In the genomic region with DNA sequence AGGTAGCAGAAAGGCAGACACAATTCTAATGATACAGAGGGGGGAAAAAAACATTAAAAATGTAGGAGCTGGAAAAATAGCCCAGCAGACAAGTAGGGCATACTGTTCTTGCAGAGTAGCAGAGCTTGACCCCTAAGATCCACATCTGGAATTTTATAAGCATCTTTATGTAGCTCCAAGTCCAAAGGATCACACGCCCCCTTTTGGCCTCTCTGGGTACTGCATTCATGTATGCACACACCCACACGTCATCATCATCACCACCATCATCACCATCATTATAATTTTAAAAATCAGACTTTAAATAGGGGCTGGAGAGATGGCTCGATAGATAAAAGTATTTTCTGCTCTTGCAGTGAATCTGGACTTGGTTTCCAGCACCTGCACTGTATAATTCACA, we compare ENCODE assay signal across 15 mouse cellular contexts. TPM values are rescaled to one million over a fixed set of nuclear protein-coding genes. Genes with fewer than 3 reads are reported as not detected.
DNase-seq lines count a peak whose midpoint lies in the region; ATAC-seq and TF ChIP-seq lines count a peak whose summit lies in the region.
"Had no signal": no experiment of that assay in that cellular context is flagged by ENCODE, and none has a peak within 500 bp of the region (broad histone marks: within the 10 kb centered on the region; RNA-seq: fewer than 3 reads in every experiment).

No protein-coding gene starts in this region.

- in situ Hi-C loops in CH12.LX (cut with MboI; ENCODE audit: low pct_ligation_motif_present, low pct_unique_long_range_greater_than_20kb, low sequenced_read_pairs) = loop anchor here (5.0 to 25.0 kb wide), 3 partner anchors 68 to 695 kb away; partner anchors contain the start of gene Kcnj2

- no peaks in the 10 kb centered on the region for H3K9me3 ChIP-seq in kidney, postnatal 0 days (replicated peaks; ENCODE audit: low read length)
- no peaks in the 10 kb centered on the region for H3K9me3 ChIP-seq in CH12.LX (replicated peaks; ENCODE audit: low read length)
- H3K9me3 ChIP-seq in liver, embryonic 12.5 days (replicated peaks) = no peaks in the 10 kb centered on the region
- H3K9me3 ChIP-seq in hindbrain, embryonic 13.5 days = no peaks in the 10 kb centered on the region
- H3K9me3 ChIP-seq: midbrain, embryonic 12.5 days had no signal

- no peak for DNase-seq in kidney, postnatal 0 days (ENCODE audit: low spot score)
- DNase-seq in kidney, adult 8-10 months = no peak
- DNase-seq in CH12.LX (ENCODE audit: extremely low read depth) (peak; percentile 21), NIH3T3 (ENCODE audit: low read depth) (peak; percentile 20)
- DNase-seq in testis, postnatal 14 days (ENCODE audit: low spot score) = no peak
- DNase-seq in adrenal gland, postnatal 36 days = no peak
- DNase-seq: cerebellum, adult 9-10 months; heart, postnatal 14 days; lung, postnatal 10 days; right cerebral cortex, postnatal 25 days; thymus, postnatal 25 days had no signal

- dilution Hi-C loops in CH12.LX (cut with MboI; ENCODE audit: extremely low pct_ligation_motif_present, extremely low pct_unique_long_range_greater_than_20kb, low sequenced_read_pairs) = no loop called here

- ATAC-seq in kidney, postnatal 0 days (replicated peaks; ENCODE audit: low FRiP score, low read depth) = no peak
- ATAC-seq in liver, embryonic 12.5 days = peak; percentile 21; the same call in 1 of the 2 replicates
- no peak for ATAC-seq in hindbrain, embryonic 13.5 days (ENCODE audit: low FRiP score)
- ATAC-seq: activated CD4-positive, CD25-positive, alpha-beta regulatory T cell, adult 4 months had no signal

- TF ChIP-seq RAD21 in CH12.LX (IDR thresholded peaks at IDR 0.05; ENCODE audit: low read depth, low read length) = no peak; the same call in none of the 2 replicates

- H3K27me3 ChIP-seq in kidney, postnatal 0 days (ENCODE audit: insufficient read depth, low read length) = no peaks in the 10 kb centered on the region
- H3K27me3 ChIP-seq in CH12.LX (replicated peaks) = no peaks in the 10 kb centered on the region
- no peaks in the 10 kb centered on the region for H3K27me3 ChIP-seq in liver, embryonic 12.5 days (replicated peaks)
- H3K27me3 ChIP-seq in hindbrain, embryonic 13.5 days = no peaks in the 10 kb centered on the region
- H3K27me3 ChIP-seq: midbrain, embryonic 12.5 days had no signal

- no peak overlapping the region for H3K27ac ChIP-seq in kidney, postnatal 0 days
- no peak overlapping the region for H3K27ac ChIP-seq in CH12.LX (ENCODE audit: insufficient read depth, low read depth)
- no peak overlapping the region for H3K27ac ChIP-seq in liver, embryonic 12.5 days
- H3K27ac ChIP-seq in hindbrain, embryonic 13.5 days = no peak overlapping the region
- H3K27ac ChIP-seq: midbrain, embryonic 12.5 days had no signal

- peak; percentile 28; the same call in 1 of the 2 replicates for TF ChIP-seq CTCF in kidney, postnatal 0 days (IDR thresholded peaks at IDR 0.05; ENCODE audit: low read depth)
- TF ChIP-seq CTCF in CH12.LX (conservative IDR thresholded peaks at IDR 0.05 in 1 of 2, IDR thresholded peaks at IDR 0.05 in 1 of 2; ENCODE audit: low read depth in 2 of 2, low read length in 2 of 2) = peak; percentile 47 to 78

- TF ChIP-seq EP300 in CH12.LX (IDR thresholded peaks at IDR 0.05; ENCODE audit: low read length) = no peak

- H3K9ac ChIP-seq in kidney, postnatal 0 days (ENCODE audit: low read depth, low read length) = no peak overlapping the region
- no peak overlapping the region for H3K9ac ChIP-seq in CH12.LX (ENCODE audit: insufficient read depth, low read depth)
- H3K9ac ChIP-seq in liver, embryonic 12.5 days = no peak overlapping the region
- no peak overlapping the region for H3K9ac ChIP-seq in hindbrain, embryonic 13.5 days
- H3K9ac ChIP-seq: midbrain, embryonic 12.5 days had no signal

- no peak for TF ChIP-seq POLR2A in CH12.LX (IDR thresholded peaks at IDR 0.05; ENCODE audit: low read depth, low read length)

- H3K4me2 ChIP-seq in kidney, postnatal 0 days (ENCODE audit: low read length) = no peak overlapping the region
- no peak overlapping the region for H3K4me2 ChIP-seq in CH12.LX (ENCODE audit: insufficient read depth, low read depth, poor library complexity, severe bottlenecking)
- no peak overlapping the region for H3K4me2 ChIP-seq in liver, embryonic 12.5 days
- no peak overlapping the region for H3K4me2 ChIP-seq in hindbrain, embryonic 13.5 days
- H3K4me2 ChIP-seq: midbrain, embryonic 12.5 days had no signal

- H3K4me3 ChIP-seq in kidney, postnatal 0 days (replicated peaks; ENCODE audit: low read depth, low read length) = no peak overlapping the region
- H3K4me3 ChIP-seq in CH12.LX (replicated peaks in 1 of 3; ENCODE audit: low read depth in 2 of 3, low read length in 2 of 3, poor library complexity in 1 of 3) = no peak overlapping the region
- H3K4me3 ChIP-seq in liver, embryonic 12.5 days = no peak overlapping the region
- no peak overlapping the region for H3K4me3 ChIP-seq in hindbrain, embryonic 13.5 days
- H3K4me3 ChIP-seq: midbrain, embryonic 12.5 days had no signal

- no peaks in the 10 kb centered on the region for H3K36me3 ChIP-seq in kidney, postnatal 0 days (ENCODE audit: insufficient read depth, low read length)
- H3K36me3 ChIP-seq in CH12.LX (replicated peaks in 1 of 2; ENCODE audit: control insufficient read depth in 1 of 2, insufficient read depth in 1 of 2, low read length in 1 of 2) = no peaks in the 10 kb centered on the region
- no peaks in the 10 kb centered on the region for H3K36me3 ChIP-seq in liver, embryonic 12.5 days
- H3K36me3 ChIP-seq in hindbrain, embryonic 13.5 days = no peaks in the 10 kb centered on the region
- H3K36me3 ChIP-seq: midbrain, embryonic 12.5 days had no signal

- WGBS in kidney, postnatal 0 days = 81% methylated on average over 3 of the region's 3 CpGs
- 55% methylated on average over 3 of the region's 3 CpGs for WGBS in liver, embryonic 12.5 days (ENCODE audit: insufficient replicate concordance)
- 82% methylated on average over 3 of the region's 3 CpGs for WGBS in hindbrain, embryonic 13.5 days

- no peaks in the 10 kb centered on the region for H3K79me2 ChIP-seq in CH12.LX (replicated peaks; ENCODE audit: control insufficient read depth, extremely low read depth, insufficient read depth, poor library complexity, severe bottlenecking)

- peaks cover 6% of the 10 kb centered on the region; the same call in 1 of the 2 replicates for H3K4me1 ChIP-seq in kidney, postnatal 0 days (replicated peaks; ENCODE audit: insufficient read depth, low read length)
- H3K4me1 ChIP-seq in CH12.LX (ENCODE audit: control insufficient read depth in 1 of 2, insufficient read depth in 2 of 2) = peaks cover 2 to 29% of the 10 kb centered on the region in 2 experiments; a peak in 3 of 4 replicates
- H3K4me1 ChIP-seq in liver, embryonic 12.5 days = no peaks in the 10 kb centered on the region
- H3K4me1 ChIP-seq in hindbrain, embryonic 13.5 days (replicated peaks) = no peaks in the 10 kb centered on the region

TF ChIP-seq in CH12.LX, 34 proteins besides CTCF, POLR2A, EP300 and RAD21:
- no peak for TF ChIP-seq TBP (conservative IDR thresholded peaks at IDR 0.05; ENCODE audit: low read depth, low read length)
- TF ChIP-seq USF2 (conservative IDR thresholded peaks at IDR 0.05; ENCODE audit: low read depth, low read length) = no peak
- no peak for TF ChIP-seq GABPA (IDR thresholded peaks at IDR 0.05; ENCODE audit: insufficient replicate concordance, low read depth, low read length)
- no peak for TF ChIP-seq MAFK (IDR thresholded peaks at IDR 0.05; ENCODE audit: insufficient replicate concordance, low read length)
- no peak for TF ChIP-seq NRF1 (IDR thresholded peaks at IDR 0.05; ENCODE audit: low read depth, low read length)
- TF ChIP-seq MYC (IDR thresholded peaks at IDR 0.05; ENCODE audit: low read depth, low read length) = no peak
- no peak for TF ChIP-seq E2F4 (IDR thresholded peaks at IDR 0.05; ENCODE audit: insufficient replicate concordance, low read depth, low read length)
- no peak for TF ChIP-seq MAX (IDR thresholded peaks at IDR 0.05; ENCODE audit: low read length)
- no peak for TF ChIP-seq ELF1 (IDR thresholded peaks at IDR 0.05; ENCODE audit: low read depth, low read length)
- no peak for TF ChIP-seq MEF2A (IDR thresholded peaks at IDR 0.05; ENCODE audit: borderline replicate concordance, low read depth, low read length)
- TF ChIP-seq JUN (IDR thresholded peaks at IDR 0.05; ENCODE audit: insufficient read depth, low read depth, low read length) = no peak
- TF ChIP-seq KAT2A (IDR thresholded peaks at IDR 0.05; ENCODE audit: insufficient replicate concordance, low read length) = no peak
- no peak for TF ChIP-seq IRF4 (IDR thresholded peaks at IDR 0.05; ENCODE audit: low read depth, low read length)
- no peak for TF ChIP-seq UBTF (IDR thresholded peaks at IDR 0.05; ENCODE audit: low read depth, low read length)
- no peak for TF ChIP-seq BHLHE40 (IDR thresholded peaks at IDR 0.05; ENCODE audit: low read depth, low read length)
- TF ChIP-seq JUND (conservative IDR thresholded peaks at IDR 0.05; ENCODE audit: low read depth, low read length) = no peak
- no peak for TF ChIP-seq HCFC1 (IDR thresholded peaks at IDR 0.05; ENCODE audit: low read depth, low read length)

RNA-seq across cellular contexts. Expression of gene Abca5, which starts 29.4 kb away (rescaled TPM):
- 2.2 and 4.2 TPM in 2 replicates for polyA plus RNA-seq in kidney, postnatal 0 days (2015; fragmentation: Nextera tagmentation; extraction: Ambion mirVana)
- total RNA-seq in CH12.LX (2012; rRNA removed) (3.1 and 5.0 TPM in 2 replicates), CH12.LX (2014; rRNA removed) (6.2 and 8.7 TPM in 2 replicates)
- polyA plus RNA-seq in CH12.LX (2012; ENCODE audit: insufficient read length, low read depth) = 3.5 and 6.2 TPM in 2 replicates
- 0.49 and 0.95 TPM in 2 replicates for polyA plus RNA-seq in liver, embryonic 12.5 days (2016; fragmentation: Nextera tagmentation; extraction: Ambion mirVana)
- total RNA-seq in adrenal gland, postnatal 36 days (2021) = 10 to 100 TPM; 15.7 to 20.2 TPM
- 8.7 TPM in 2 replicates for polyA plus RNA-seq in hindbrain, embryonic 13.5 days (2015; fragmentation: Nextera tagmentation; extraction: Ambion mirVana)

RNA-seq across cellular contexts. Expression of gene Map2k6, which starts 32.0 kb away (rescaled TPM):
- polyA plus RNA-seq in kidney, postnatal 0 days (2015; fragmentation: Nextera tagmentation; extraction: Ambion mirVana) = 12.7 and 12.8 TPM in 2 replicates
- 11.3 and 16.8 TPM in 2 replicates for total RNA-seq in CH12.LX (2012; rRNA removed)
- 21.9 and 23.0 TPM in 2 replicates for total RNA-seq in CH12.LX (2014; rRNA removed)
- 16.9 and 18.0 TPM in 2 replicates for polyA plus RNA-seq in CH12.LX (2012; ENCODE audit: insufficient read length, low read depth)
- 6.5 and 7.1 TPM in 2 replicates for polyA plus RNA-seq in liver, embryonic 12.5 days (2016; fragmentation: Nextera tagmentation; extraction: Ambion mirVana)
- 1 to 10 TPM; 2.0 to 6.4 TPM for total RNA-seq in adrenal gland, postnatal 36 days (2021)
- 26.6 and 33.6 TPM in 2 replicates for polyA plus RNA-seq in hindbrain, embryonic 13.5 days (2015; fragmentation: Nextera tagmentation; extraction: Ambion mirVana)

Comparison
In these comparisons a context has a peak if more than half of its experiments do, and no peak if none do; other contexts are left out.
1. DNase-seq: peak in CH12.LX (single experiment) and NIH3T3 (single experiment); none in kidney, postnatal 0 days (single experiment), kidney, adult 8-10 months (0 of 2), testis, postnatal 14 days (single experiment) and adrenal gland, postnatal 36 days (0 of 2).